Mouse (Mus musculus) heart, postnatal 0 days (tissue): ENCODE data around the gene Madcam1. TPM values are rescaled to one million over a fixed set of nuclear protein-coding genes. Genes with fewer than 3 reads are reported as not detected.

Source experiments
- ATAC-seq: fragments of 200-750 bp; cut with Nextera tagmentation; 2 replicates; pipeline ENCODE4 v1.8.0; 2017; ENCODE audit warnings: low read depth, moderate number of reproducible peaks, moderate library complexity; ENCODE audit not compliant: insufficient read depth
- DNase-seq: peaks from one replicate; pipeline ENCODE4 v3.0.0-alpha.2; 2016; ENCODE audit warnings: low spot score
- H3K27ac ChIP-seq: fragments of 300-500 bp; sonication (generic); 2 replicates; pipeline ENCODE4 v1.5.1; 2014; ENCODE audit warnings: low read depth, mild to moderate bottlenecking
- H3K27me3 ChIP-seq: fragments of 300-500 bp; sonication (generic); 2 replicates; pipeline ENCODE4 v1.6.1; 2014; ENCODE audit warnings: low read length, mixed read lengths; ENCODE audit not compliant: control insufficient read depth, insufficient read depth
- H3K36me3 ChIP-seq: fragments of 300-500 bp; sonication (generic); replicated peaks from 2 replicates; pipeline ENCODE4 v1.6.1; 2014; ENCODE audit warnings: low read length, mixed read lengths; ENCODE audit not compliant: control insufficient read depth, insufficient read depth
- H3K4me1 ChIP-seq: fragments of 300-500 bp; sonication (generic); 2 replicates; pipeline ENCODE4 v1.6.1; 2014; ENCODE audit warnings: antibody characterized with exemption; ENCODE audit not compliant: control insufficient read depth, insufficient read depth
- H3K4me2 ChIP-seq: fragments of 300-500 bp; sonication (generic); 2 replicates; pipeline ENCODE4 v1.6.1; 2014; ENCODE audit warnings: low read depth, mild to moderate bottlenecking, low read length, moderate library complexity
- H3K4me3 ChIP-seq: fragments of 300-500 bp; sonication (generic); 2 replicates; pipeline ENCODE4 v1.5.1; 2014; ENCODE audit warnings: low read depth, low read length
- H3K9ac ChIP-seq: fragments of 300-500 bp; sonication (generic); replicated peaks from 2 replicates; pipeline ENCODE4 v1.6.1; 2014; ENCODE audit warnings: low read depth, low read length, mixed read lengths
- H3K9me3 ChIP-seq: fragments of 300-500 bp; sonication (generic); replicated peaks from 2 replicates; pipeline ENCODE4 v1.6.1; 2016; ENCODE audit warnings: low read length; ENCODE audit not compliant: control insufficient read depth
- CTCF ChIP-seq: IDR thresholded peaks from 2 replicates; pipeline ENCODE4 v1.5.1; 2016; ENCODE audit warnings: antibody characterized with exemption, control low read depth, low read depth
- EP300 ChIP-seq: IDR thresholded peaks from 2 replicates; pipeline ENCODE4 v1.6.1; 2016; ENCODE audit warnings: antibody characterized with exemption, low read depth
- WGBS: fragments of 180-500 bp; shearing (Covaris S2); extraction: QIAGEN DNeasy Blood & Tissue Kit; methylation state at CpG from one replicate; pipeline ENCODE4 v1.1.7; 2014; 5-methylcytosine and 5-hydroxymethylcytosine counted together
- polyA plus RNA-seq: library from polyadenylated mRNA; unstranded; fragments of >200 nt; fragmentation: Nextera tagmentation; extraction: Ambion mirVana; gene quantifications from 2 replicates; pipeline ENCODE4 v1.2.1, GENCODE M21; 2015
- total RNA-seq: library from RNA; depleted of rRNA; stranded (reverse); fragments of >200 nt; gene quantifications from 2 replicates; pipeline ENCODE4 v1.2.3, GENCODE M21; 2014; ENCODE audit warnings: low replicate concordance

The Madcam1 gene
- total and polyA plus RNA-seq, 2 experiments from 2014 or later: 1.3 TPM; not detected in 1

DNA sequence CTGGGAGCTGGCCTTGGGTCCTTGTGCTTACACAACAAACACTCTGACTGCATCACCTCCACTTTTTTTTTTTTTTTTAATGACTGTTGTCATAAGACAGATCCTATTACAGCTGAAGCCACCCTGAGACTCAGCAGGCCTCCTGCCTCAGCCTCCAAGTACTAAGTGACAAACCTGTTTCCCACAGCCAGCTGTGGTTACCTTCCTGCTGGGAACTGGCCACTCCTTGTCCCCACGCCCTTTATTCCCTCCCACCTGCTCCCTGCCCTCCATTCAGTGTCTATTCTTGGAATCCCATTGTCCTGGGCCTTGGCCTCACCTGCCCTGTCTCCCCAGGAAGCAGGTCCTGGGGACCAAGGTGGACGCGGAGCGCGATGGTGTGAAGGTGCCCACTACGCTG is 23.2 kb downstream of the Madcam1 start:
- TF ChIP-seq EP300 (no peak), CTCF (no peak)
- ATAC-seq (no peak), DNase-seq (no peak)
- Histone ChIP-seq H3K9ac (no peak overlapping the region), H3K36me3 (peaks cover 50% of the 10 kb centered on the region), H3K9me3 (no peaks in the 10 kb centered on the region), H3K4me3 (no peak overlapping the region), H3K27ac (peak overlapping the region; percentile 91), H3K4me2 (no peak overlapping the region), H3K27me3 (no peaks in the 10 kb centered on the region), H3K4me1 (peaks cover 30% of the 10 kb centered on the region)
- 94% methylated on average over 6 of the region's 6 CpGs for WGBS

DNA sequence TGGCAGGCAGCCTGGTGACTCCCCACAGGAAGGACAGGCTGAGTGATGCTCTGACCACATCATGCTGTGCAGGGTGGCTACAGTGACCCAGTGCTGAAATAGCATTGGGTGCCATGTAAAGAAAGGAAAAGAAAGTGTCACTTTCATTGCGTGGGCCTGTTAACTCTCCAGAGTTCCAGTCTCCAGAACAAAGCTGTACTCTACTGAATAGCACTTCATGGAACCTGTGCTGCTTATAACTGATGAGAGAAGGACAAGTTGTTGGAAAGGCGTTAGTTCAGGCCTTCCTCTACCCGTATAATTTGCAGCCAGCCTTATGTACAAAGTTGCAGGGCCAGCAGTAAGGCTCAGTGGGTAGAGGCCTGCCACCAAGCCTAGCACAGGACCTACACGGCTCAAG is 24.4 kb downstream of the Madcam1 start, which contains the start of gene Gzmm:
Gene Gzmm, plus strand, starts transcription at position 301 of the 400 bp plus-strand sequence.
- no peak for ATAC-seq
- no peak within 1 kb of the TSS for H3K4me2 ChIP-seq
- H3K4me1 ChIP-seq: peaks cover 23% of the 10 kb centered on the region
- H3K27ac ChIP-seq: no peak within 1 kb of the TSS
- TF ChIP-seq EP300: no peak
- no peak for TF ChIP-seq CTCF
- H3K36me3 ChIP-seq: peaks cover 50% of the 10 kb centered on the region
- no peaks in the 10 kb centered on the region for H3K9me3 ChIP-seq
- WGBS: 73% methylated on average over 4 of the region's 4 CpGs
- H3K4me3 ChIP-seq: no peak within 1 kb of the TSS
- no peak for DNase-seq
- H3K9ac ChIP-seq: no peak within 1 kb of the TSS
- H3K27me3 ChIP-seq: no peaks in the 10 kb centered on the region

GRCm38 (mm10) chr10:79689178-79689577 is 24.8 kb downstream of the Madcam1 start:
- no peak for ATAC-seq
- WGBS: 91% methylated on average over 3 of the region's 3 CpGs
- TF ChIP-seq CTCF (no peak), EP300 (no peak)

GRCm38 (mm10) chr10:79691986-79692548 is 27.7 kb downstream of the Madcam1 start:
- ATAC-seq: no peak
- WGBS: 94% methylated on average over 2 of the region's 2 CpGs
- Histone ChIP-seq H3K27me3 (no peaks in the 10 kb centered on the region), H3K9me3 (no peaks in the 10 kb centered on the region), H3K36me3 (peaks cover 23% of the 10 kb centered on the region), H3K4me1 (peaks cover 24% of the 10 kb centered on the region), H3K4me3 (no peak overlapping the region), H3K9ac (no peak overlapping the region), H3K4me2 (no peak overlapping the region), H3K27ac (no peak overlapping the region)
- DNase-seq: no peak
- TF ChIP-seq EP300 (no peak), CTCF (peak; percentile 29; the same call in 1 of the 2 replicates)

More at GRCm38 (mm10) chr10:79689178-79689577, 24.8 kb downstream of the Madcam1 start:
- Histone ChIP-seq H3K4me3 (no peak overlapping the region), H3K4me2 (no peak overlapping the region), H3K4me1 (peaks cover 19% of the 10 kb centered on the region), H3K9me3 (no peaks in the 10 kb centered on the region), H3K36me3 (peaks cover 50% of the 10 kb centered on the region), H3K27me3 (no peaks in the 10 kb centered on the region), H3K27ac (no peak overlapping the region), H3K9ac (no peak overlapping the region)
- no peak for DNase-seq

DNA sequence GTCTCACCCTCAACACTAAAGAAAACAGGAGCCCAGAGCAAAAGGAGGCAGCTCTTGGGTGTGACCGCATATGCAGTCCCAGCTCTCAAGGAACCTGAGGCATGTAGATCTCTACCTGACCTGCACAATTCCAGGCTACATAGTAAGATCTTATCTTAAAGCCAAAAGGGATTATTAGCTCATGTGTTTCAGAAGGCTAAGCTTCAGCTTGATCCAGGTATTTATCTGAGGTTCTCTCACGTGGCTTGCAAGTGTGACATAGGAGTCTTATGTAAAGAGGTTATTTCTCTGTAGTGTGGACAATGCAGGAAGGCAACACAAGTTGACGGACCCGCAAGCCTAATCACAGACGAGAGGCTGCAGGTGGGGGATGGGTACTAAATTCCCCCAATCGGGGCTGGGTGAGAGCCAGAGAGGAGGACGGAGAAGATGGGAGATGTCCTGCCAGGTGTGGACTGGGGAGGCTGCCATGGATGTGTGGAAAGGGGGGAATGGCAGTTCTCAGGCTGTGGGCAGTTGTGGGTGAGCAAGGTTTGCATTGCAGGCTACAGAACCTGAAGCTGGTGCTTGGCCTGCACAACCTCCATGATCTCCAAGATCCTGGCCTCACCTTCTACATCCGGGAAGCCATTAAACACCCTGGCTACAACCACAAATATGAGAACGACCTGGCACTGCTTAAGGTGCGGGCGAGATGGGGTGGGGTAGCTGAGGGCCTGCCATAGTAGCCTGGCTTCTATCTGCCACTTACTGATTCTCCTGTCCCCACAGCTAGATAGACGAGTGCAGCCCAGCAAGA is 29.4 kb downstream of the Madcam1 start:
- Histone ChIP-seq H3K4me1 (peaks cover 23% of the 10 kb centered on the region), H3K4me3 (no peak overlapping the region), H3K27me3 (no peaks in the 10 kb centered on the region), H3K36me3 (peaks cover 6% of the 10 kb centered on the region), H3K27ac (peak overlapping the region; percentile 86), H3K4me2 (no peak overlapping the region), H3K9ac (no peak overlapping the region), H3K9me3 (no peaks in the 10 kb centered on the region)
- no peak for TF ChIP-seq EP300
- TF ChIP-seq CTCF: no peak
- ATAC-seq (no peak), DNase-seq (no peak)
- WGBS: 55% methylated on average over 12 of the region's 12 CpGs

GRCm38 (mm10) chr10:79694379-79694655 is 30.0 kb downstream of the Madcam1 start:
- Histone ChIP-seq H3K4me3 (no peak overlapping the region), H3K4me2 (no peak overlapping the region), H3K36me3 (0 out of 2 replicates have a peak, but pooled peaks cover under 1% of the 10 kb centered on the region), H3K9ac (no peak overlapping the region), H3K4me1 (peaks cover 23% of the 10 kb centered on the region), H3K27me3 (no peaks in the 10 kb centered on the region), H3K27ac (peak overlapping the region; percentile 86), H3K9me3 (no peaks in the 10 kb centered on the region)
- WGBS: 38% methylated on average over 6 of the region's 6 CpGs
- no peak for DNase-seq
- ATAC-seq: peak; percentile 31
- no peak for TF ChIP-seq CTCF
- no peak for TF ChIP-seq EP300
